Mouse (Mus musculus): ENCODE results near the gene Slc41a2.

- TF ChIP-seq CTCF (IDR thresholded peaks at IDR 0.05; ENCODE audit: extremely low read depth, insufficient read length, insufficient replicate concordance, low read depth, low read length) (no peak), POLR2A (IDR thresholded peaks at IDR 0.05; ENCODE audit: low read depth, low read length) (no peak)
Measured at GRCm38 (mm10) chr10:83360356-83360755, 22.7 kb upstream of the Slc41a2 start.

Data from small intestine, adult 2 months (tissue).